Mouse (Mus musculus) MEL (cell line): ENCODE results near the gene Atp8a2. TPM values are rescaled to one million over a fixed set of nuclear protein-coding genes. Genes with fewer than 3 reads are reported as not detected.

ENCODE experiments used
- DNase-seq: peaks from one replicate; pipeline ENCODE4 v3.0.0; 2011; ENCODE audit warnings: low read depth, low spot score
- H3K27ac ChIP-seq: 2 replicates; pipeline ENCODE4 v1.5.1; 2012; ENCODE audit warnings: low read depth, mild to moderate bottlenecking, control low read depth, low read length, moderate library complexity; ENCODE audit not compliant: control insufficient read depth
- H3K27me3 ChIP-seq, 2 experiments: fragments of 150-350 bp in 1 of 2; sonication (generic) in 1 of 2; 2 replicates each; pipeline ENCODE4 v1.6.1; 2012; ENCODE audit warnings: low read length in 2 of 2, mild to moderate bottlenecking in 2 of 2, improper control_type of control experiment in 1 of 2, moderate library complexity in 1 of 2; ENCODE audit not compliant: insufficient read depth in 2 of 2, control insufficient read depth in 1 of 2
- H3K36me3 ChIP-seq, 2 experiments: 2 replicates each; pipeline ENCODE4 v1.6.1; 2012 to 2014; ENCODE audit warnings: low read length in 2 of 2, improper control_type of control experiment in 1 of 2, inconsistent platforms in 1 of 2, mild to moderate bottlenecking in 1 of 2; ENCODE audit not compliant: insufficient read depth in 2 of 2, control insufficient read depth in 1 of 2
- H3K4me1 ChIP-seq, 2 experiments: fragments of 150-350 bp in 1 of 2; sonication (generic) in 1 of 2; 2 replicates each; pipeline ENCODE4 v1.6.1; 2012; ENCODE audit warnings: low read length in 2 of 2, improper control_type of control experiment in 1 of 2, mild to moderate bottlenecking in 1 of 2; ENCODE audit not compliant: insufficient read depth in 2 of 2, control insufficient read depth in 1 of 2
- H3K4me3 ChIP-seq, 2 experiments: fragments of 150-350 bp in 1 of 2; sonication (generic) in 1 of 2; 2 replicates each; pipeline ENCODE4 v1.5.1; 2012; ENCODE audit warnings: low read depth in 2 of 2, low read length in 2 of 2, mild to moderate bottlenecking in 2 of 2, moderate library complexity in 2 of 2, control low read depth in 1 of 2, improper control_type of control experiment in 1 of 2; ENCODE audit not compliant: control insufficient read depth in 1 of 2, insufficient read depth in 1 of 2
- H3K79me2 ChIP-seq: 2 replicates; pipeline ENCODE4 v1.6.1; 2012; ENCODE audit warnings: mild to moderate bottlenecking, low read length, moderate library complexity; ENCODE audit not compliant: control insufficient read depth, poor library complexity, insufficient read depth
- H3K9ac ChIP-seq: 2 replicates; pipeline ENCODE4 v1.6.1; 2012; ENCODE audit warnings: low read depth, mild to moderate bottlenecking, control low read depth, low read length, moderate library complexity; ENCODE audit not compliant: control insufficient read depth, poor library complexity, severe bottlenecking
- H3K9me3 ChIP-seq: fragments of 150-350 bp; sonication (generic); replicated peaks from 2 replicates; pipeline ENCODE4 v1.6.1; 2012; ENCODE audit warnings: mild to moderate bottlenecking, low read length, improper control_type of control experiment, moderate library complexity; ENCODE audit not compliant: insufficient read depth
- CTCF ChIP-seq, 3 experiments: IDR thresholded peaks in 2 of 3; conservative IDR thresholded peaks in 1 of 3; 2 replicates each; pipeline ENCODE4 v1.5.1; 2011 to 2012; ENCODE audit warnings: low read length in 3 of 3, low read depth in 2 of 3, mild to moderate bottlenecking in 2 of 3, improper control_type of control experiment in 1 of 3, inconsistent platforms in 1 of 3, mixed read lengths in 1 of 3, moderate library complexity in 1 of 3; ENCODE audit not compliant: control insufficient read depth in 1 of 3, insufficient read depth in 1 of 3, poor library complexity in 1 of 3, severe bottlenecking in 1 of 3
- E2F4 ChIP-seq: IDR thresholded peaks from 2 replicates; pipeline ENCODE4 v1.6.1; 2011; ENCODE audit warnings: low read depth, low read length, improper control_type of control experiment, borderline replicate concordance
- ELF1 ChIP-seq: IDR thresholded peaks from 2 replicates; pipeline ENCODE4 v1.6.1; 2014; ENCODE audit warnings: low read depth, mild to moderate bottlenecking, inconsistent platforms, low read length, improper control_type of control experiment, moderate library complexity
- EP300 ChIP-seq, 2 experiments: IDR thresholded peaks; 2 replicates each; pipeline ENCODE4 v1.6.1; 2011; ENCODE audit warnings: improper control_type of control experiment in 2 of 2, low read length in 2 of 2, low read depth in 1 of 2, mild to moderate bottlenecking in 1 of 2
- GABPA ChIP-seq: IDR thresholded peaks from 2 replicates; pipeline ENCODE4 v1.6.1; 2012; ENCODE audit warnings: low read depth, mild to moderate bottlenecking, inconsistent platforms, low read length, improper control_type of control experiment, moderate library complexity
- GATA1 ChIP-seq: IDR thresholded peaks from 2 replicates; pipeline ENCODE4 v1.6.1; 2011; ENCODE audit warnings: low read depth, low read length, improper control_type of control experiment
- JUND ChIP-seq: IDR thresholded peaks from 2 replicates; pipeline ENCODE4 v1.6.1; 2011; ENCODE audit warnings: low read depth, mild to moderate bottlenecking, improper control_type of control experiment, low read length
- MAZ ChIP-seq: IDR thresholded peaks from 2 replicates; pipeline ENCODE4 v1.6.1; 2012; ENCODE audit warnings: low read depth, mild to moderate bottlenecking, inconsistent platforms, low read length, improper control_type of control experiment
- MEF2A ChIP-seq: IDR thresholded peaks from 2 replicates; pipeline ENCODE4 v1.6.1; 2014; ENCODE audit warnings: low read depth, mild to moderate bottlenecking, inconsistent platforms, low read length, improper control_type of control experiment; ENCODE audit not compliant: poor library complexity, insufficient replicate concordance, severe bottlenecking; ENCODE audit errors: extremely low read depth
- MXI1 ChIP-seq: IDR thresholded peaks from 2 replicates; pipeline ENCODE4 v1.6.1; 2011; ENCODE audit warnings: mild to moderate bottlenecking, low read depth, low read length, improper control_type of control experiment
- NELFE ChIP-seq: IDR thresholded peaks from 2 replicates; pipeline ENCODE4 v1.6.1; 2011; ENCODE audit warnings: low read depth, low read length, improper control_type of control experiment
- NRF1 ChIP-seq: IDR thresholded peaks from 2 replicates; pipeline ENCODE4 v1.6.1; 2014; ENCODE audit warnings: low read depth, mild to moderate bottlenecking, inconsistent platforms, low read length, improper control_type of control experiment, moderate library complexity; ENCODE audit not compliant: poor library complexity, insufficient read depth, severe bottlenecking
- RCOR1 ChIP-seq: IDR thresholded peaks from 2 replicates; pipeline ENCODE4 v1.6.1; 2012; ENCODE audit warnings: low read depth, mild to moderate bottlenecking, inconsistent platforms, low read length, improper control_type of control experiment
- ZC3H11A ChIP-seq: IDR thresholded peaks from 2 replicates; pipeline ENCODE4 v1.6.1; 2012; ENCODE audit warnings: low read depth, mild to moderate bottlenecking, inconsistent platforms, low read length, improper control_type of control experiment
- ZMIZ1 ChIP-seq: IDR thresholded peaks from 2 replicates; pipeline ENCODE4 v1.6.1; 2012; ENCODE audit warnings: low read depth, mild to moderate bottlenecking, inconsistent platforms, low read length, improper control_type of control experiment, moderate library complexity
- ZNF384 ChIP-seq: IDR thresholded peaks from 2 replicates; pipeline ENCODE4 v1.6.1; 2012; ENCODE audit warnings: low read depth, mild to moderate bottlenecking, inconsistent platforms, low read length, improper control_type of control experiment
- polyA plus RNA-seq, 2 experiments: library from polyadenylated mRNA; stranded (reverse) in 1 of 2; unstranded in 1 of 2; fragments of >175 nt in 1 of 2; fragments of >200 nt in 1 of 2; gene quantifications; 2 replicates each; pipeline versions ENCODE4 v1.2.1 to v1.2.4; 2012; ENCODE audit warnings: low replicate concordance in 2 of 2, low read depth in 1 of 2; ENCODE audit not compliant: insufficient read length in 2 of 2, insufficient read depth in 1 of 2, missing spikeins in 1 of 2
- total RNA-seq: library from RNA; depleted of rRNA; stranded (reverse); fragments of 300-350 nt; gene quantifications from 2 replicates; pipeline ENCODE4 v1.2.3, GENCODE M21; 2012

The Atp8a2 gene
- total and polyA plus RNA-seq, 3 experiments, result 0.29 to 0.39 TPM; not detected in 1

- Histone ChIP-seq H3K9ac (no peak overlapping the region), H3K79me2 (no peaks in the 10 kb centered on the region), H3K27ac (no peak overlapping the region), H3K9me3 (no peaks in the 10 kb centered on the region), H3K27me3 (no peaks in the 10 kb centered on the region), H3K4me1 (no peaks in the 10 kb centered on the region), H3K4me3 (no peak overlapping the region), H3K36me3 (no peaks in the 10 kb centered on the region)
- no peak for TF ChIP-seq MEF2A
- no peak for TF ChIP-seq ZC3H11A
- no peak for TF ChIP-seq ZNF384
- no peak for TF ChIP-seq GATA1
- TF ChIP-seq NRF1, result no peak
- TF ChIP-seq JUND, result no peak
- TF ChIP-seq ELF1, result no peak
- TF ChIP-seq GABPA, result no peak
- no peak for TF ChIP-seq E2F4
- no peak for TF ChIP-seq ZMIZ1
- no peak for DNase-seq
Measured at GRCm38 (mm10) chr14:59649337-59649736, 547.6 kb downstream of the Atp8a2 start.

- H3K9me3 ChIP-seq, result no peaks in the 10 kb centered on the region
- H3K27me3 ChIP-seq, result no peaks in the 10 kb centered on the region
- H3K4me3 ChIP-seq, result no peak overlapping the region
- peaks cover 0 to 5% of the 10 kb centered on the region in 2 experiments; a peak in 2 of 4 replicates for H3K4me1 ChIP-seq
- H3K36me3 ChIP-seq, result no peaks in the 10 kb centered on the region
- no peak for DNase-seq
- no peaks in the 10 kb centered on the region for H3K79me2 ChIP-seq
- H3K9ac ChIP-seq, result no peak overlapping the region
- H3K27ac ChIP-seq, result no peak overlapping the region
- TF ChIP-seq NELFE (no peak), ZMIZ1 (no peak), NRF1 (no peak), MXI1 (no peak), CTCF (IDR thresholded peaks at IDR 0.05 in 2 of 3, conservative IDR thresholded peaks at IDR 0.05 in 1 of 3; ENCODE audit: control insufficient read depth in 1 of 3, insufficient read depth in 1 of 3, low read depth in 2 of 3, low read length in 3 of 3, poor library complexity in 1 of 3, severe bottlenecking in 1 of 3) (no peak), EP300 (IDR thresholded peaks at IDR 0.05; ENCODE audit: low read depth in 1 of 2, low read length in 2 of 2) (no peak), RCOR1 (no peak), MAZ (no peak)
Measured at GRCm38 (mm10) chr14:59648611-59649010, 548.4 kb downstream of the Atp8a2 start.
